Mouse (Mus musculus) liver, postnatal 0 days (tissue): ENCODE results near the gene AC124502.3.

Experiments used
- CTCF ChIP-seq: sonication (generic); IDR thresholded peaks from 2 replicates; pipeline ENCODE4 v1.5.1; 2016; ENCODE audit warnings: antibody characterized with exemption, low read depth
- EP300 ChIP-seq: IDR thresholded peaks from 2 replicates; pipeline ENCODE4 v1.6.1; 2016; ENCODE audit warnings: antibody characterized with exemption, low read depth, mild to moderate bottlenecking

DNA sequence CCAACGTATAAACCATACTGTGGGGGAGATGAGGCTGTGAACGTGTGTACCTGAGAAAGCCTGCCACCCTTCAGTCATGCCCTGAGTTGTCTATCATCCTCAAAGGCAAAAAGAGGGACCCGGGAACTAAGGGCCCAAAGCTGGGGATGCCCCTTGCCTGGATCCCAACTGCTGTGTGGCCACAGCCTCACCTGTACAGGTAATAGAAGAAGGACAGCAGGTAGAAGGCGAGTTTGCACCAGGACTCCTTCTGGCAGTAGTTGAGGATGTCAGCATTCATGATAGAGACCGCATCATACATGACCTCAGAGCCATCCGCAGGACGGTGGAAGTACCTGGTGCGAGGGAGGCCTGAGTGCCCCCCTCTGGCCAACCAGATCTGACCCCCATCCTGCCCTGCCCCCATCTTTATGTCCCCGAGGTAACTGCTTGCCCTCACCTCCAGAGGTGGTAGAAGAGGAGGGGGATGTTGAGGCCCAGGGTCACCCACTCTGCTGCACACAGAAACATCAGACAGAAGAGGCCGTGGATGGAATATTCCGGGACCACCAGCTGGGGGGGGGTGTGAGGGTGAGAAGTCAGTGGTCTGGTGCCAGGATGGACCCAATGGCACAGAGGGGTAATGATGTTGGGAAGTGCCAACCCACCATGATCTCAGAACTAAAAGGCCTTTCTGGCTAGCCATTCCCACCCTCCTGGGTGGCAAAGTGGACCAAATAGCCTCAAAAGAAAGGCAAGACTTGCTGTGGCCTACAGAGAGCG lies 55.0 kb downstream of the AC124502.3 start:
- TF ChIP-seq CTCF (no peak), EP300 (no peak)
